17 mouse cellular contexts compared by ENCODE assay signal in the genomic region with DNA sequence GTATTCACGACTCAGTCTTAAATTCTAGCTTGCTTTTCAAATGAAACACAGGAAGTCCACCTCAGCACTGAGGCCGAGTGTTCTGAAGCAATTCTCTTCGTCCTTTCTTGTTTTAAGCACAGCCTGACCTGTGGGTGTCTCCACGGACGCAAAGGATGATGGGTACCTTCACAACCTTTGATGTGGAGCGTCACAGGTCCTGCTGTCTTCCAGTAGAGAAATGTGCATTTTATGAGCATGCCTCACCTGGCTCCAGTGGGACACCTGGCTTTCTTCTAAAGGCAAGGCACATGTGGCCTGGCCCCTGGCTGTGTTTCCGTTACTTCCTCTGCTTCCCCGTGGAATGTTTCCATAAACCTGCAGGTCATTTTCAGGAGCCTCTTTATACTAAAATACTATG. TPM values are rescaled to one million over a fixed set of nuclear protein-coding genes. Genes with fewer than 3 reads are reported as not detected.
"Had no signal": no experiment of that assay in that cellular context is flagged by ENCODE, and none has a peak within 500 bp of the region (broad histone marks: within the 10 kb centered on the region; RNA-seq: fewer than 3 reads in every experiment).

No protein-coding gene starts in this region.

- ATAC-seq: intestine, embryonic 16.5 days; liver, embryonic 12.5 days had no signal

- H3K4me3 ChIP-seq: layer of hippocampus, adult 2 months; liver, embryonic 12.5 days; midbrain, embryonic 10.5 days had no signal

- H3K27me3 ChIP-seq: liver, embryonic 12.5 days had no signal

- H3K27ac ChIP-seq: layer of hippocampus, adult 2 months; liver, embryonic 12.5 days; midbrain, embryonic 10.5 days had no signal

- H3K9me3 ChIP-seq: liver, embryonic 12.5 days; midbrain, embryonic 10.5 days had no signal

- H3K9ac ChIP-seq: liver, embryonic 12.5 days; lung, embryonic 14.5 days had no signal

- H3K4me1 ChIP-seq: liver, embryonic 12.5 days had no signal

- H3K36me3 ChIP-seq: liver, embryonic 12.5 days; midbrain, embryonic 10.5 days had no signal

- DNase-seq: kidney, adult 2 months; kidney, postnatal 25 days; left cerebral cortex, postnatal 4 days; lung, postnatal 10 days; lung, postnatal 4 days; midbrain, embryonic 14.5 days; right cerebral cortex, postnatal 25 days; spleen, adult 18-20 months; thymus, adult 18-20 months; thymus, postnatal 14 days had no signal

- H3K4me2 ChIP-seq: liver, embryonic 12.5 days; lung, embryonic 14.5 days had no signal

RNA-seq across cellular contexts. Expression of a gene that starts 54.9 kb away (rescaled TPM):
- total RNA-seq: megakaryocyte, adult 5-6 weeks; monocyte, adult 5-6 weeks had no signal
